Mouse (Mus musculus) cortical plate, adult 2 months (tissue): ENCODE measurements at regions not wholly inside any gene's neighbourhood (a gene's known extent, or its start where the extent isn't known, plus 50 kb on each side); places are given as distances from the start of the nearest gene placed in this dataset.

Experiments used
- CTCF ChIP-seq: fragments of 200-500 bp; IDR thresholded peaks from 2 replicates; pipeline ENCODE4 v1.5.1; 2011; ENCODE audit warnings: mild to moderate bottlenecking, control low read depth, low read length; ENCODE audit not compliant: insufficient read depth; ENCODE audit errors: extremely low read depth
- POLR2A ChIP-seq: fragments of 200-500 bp; IDR thresholded peaks from 2 replicates; pipeline ENCODE4 v1.6.1; 2011; ENCODE audit warnings: mild to moderate bottlenecking, low read length, control low read depth; ENCODE audit not compliant: insufficient read depth; ENCODE audit errors: extremely low read depth

GRCm38 (mm10) chr17:4265946-4266345, 569.9 kb upstream of the Nox3 start:
- TF ChIP-seq POLR2A (no peak), CTCF (no peak)
